Mouse (Mus musculus) neural tube, embryonic 11.5 days (tissue): Measurements from ENCODE around the gene Sf3a1. TPM values are rescaled to one million over a fixed set of nuclear protein-coding genes. Genes with fewer than 3 reads are reported as not detected.
"Not testable (repeated sequence)": the region's sequence is repeated elsewhere in the genome, so short reads cannot be mapped to it uniquely, and the experiment has no call there.

Experiments used
- ATAC-seq: fragments of 200-750 bp; cut with Nextera tagmentation; 2 replicates; pipeline ENCODE4 v1.8.0; 2017; ENCODE audit warnings: moderate number of reproducible peaks, mild to moderate bottlenecking, moderate TSS enrichment, moderate library complexity; ENCODE audit not compliant: insufficient read depth, low FRiP score, low TSS enrichment
- DNase-seq: peaks from one replicate; pipeline ENCODE4 v3.0.0-alpha.2; 2015; ENCODE audit warnings: low spot score
- H3K27ac ChIP-seq: fragments of 300-500 bp; sonication (generic); 2 replicates; pipeline ENCODE4 v1.5.1; 2014; ENCODE audit warnings: low read depth, mild to moderate bottlenecking, low read length
- H3K27me3 ChIP-seq: fragments of 300-500 bp; sonication (generic); 2 replicates; pipeline ENCODE4 v1.6.1; 2014; ENCODE audit warnings: mild to moderate bottlenecking, low read length, mixed read lengths; ENCODE audit not compliant: control insufficient read depth, insufficient read depth
- H3K36me3 ChIP-seq: fragments of 300-500 bp; sonication (generic); 2 replicates; pipeline ENCODE4 v1.6.1; 2014; ENCODE audit warnings: mild to moderate bottlenecking, low read length, moderate library complexity, mixed read lengths; ENCODE audit not compliant: control insufficient read depth, insufficient read depth
- H3K4me1 ChIP-seq: fragments of 300-500 bp; sonication (generic); 2 replicates; pipeline ENCODE4 v1.6.1; 2014; ENCODE audit warnings: low read length, mixed read lengths; ENCODE audit not compliant: control insufficient read depth, insufficient read depth
- H3K4me2 ChIP-seq: fragments of 300-500 bp; sonication (generic); 2 replicates; pipeline ENCODE4 v1.6.1; 2014; ENCODE audit warnings: low read depth, mild to moderate bottlenecking, moderate library complexity
- H3K4me3 ChIP-seq: fragments of 300-500 bp; sonication (generic); 2 replicates; pipeline ENCODE4 v1.5.1; 2014; ENCODE audit warnings: low read depth, low read length
- H3K9ac ChIP-seq: fragments of 300-500 bp; sonication (generic); 2 replicates; pipeline ENCODE4 v1.6.1; 2014; ENCODE audit warnings: mild to moderate bottlenecking, low read length
- H3K9me3 ChIP-seq: fragments of 300-500 bp; sonication (generic); 2 replicates; pipeline ENCODE4 v1.6.1; 2016; ENCODE audit warnings: low read length; ENCODE audit not compliant: control insufficient read depth
- WGBS: fragments of 180-500 bp; shearing (Covaris S2); extraction: QIAGEN DNeasy Blood & Tissue Kit; methylation state at CpG from one replicate; pipeline ENCODE4 v1.1.7; 2014; 5-methylcytosine and 5-hydroxymethylcytosine counted together
- polyA plus RNA-seq: library from polyadenylated mRNA; unstranded; fragments of >200 nt; fragmentation: Nextera tagmentation; extraction: Ambion mirVana; gene quantifications from 2 replicates; pipeline ENCODE4 v1.2.1, GENCODE M21; 2014

Gene Sf3a1
- polyA plus RNA-seq, 1 experiment from 2014 or later = 91.1 TPM

- no peaks in the 10 kb centered on the region for H3K27me3 ChIP-seq
- DNase-seq (no peak), ATAC-seq (no peak)
- no peak overlapping the region for H3K4me3 ChIP-seq
- peaks cover 12% of the 10 kb centered on the region for H3K4me1 ChIP-seq
- H3K4me2 ChIP-seq = no peak overlapping the region
- no peak overlapping the region for H3K27ac ChIP-seq
- H3K9ac ChIP-seq = no peak overlapping the region
- 100% methylated on average over 2 of the region's 2 CpGs for WGBS
- H3K9me3 ChIP-seq = no peaks in the 10 kb centered on the region
- H3K36me3 ChIP-seq = peaks cover 30% of the 10 kb centered on the region
Observed at GRCm38 (mm10) chr11:4164701-4165100, 4.6 kb downstream of the Sf3a1 start.

- ATAC-seq (no peak), DNase-seq (no peak)
- H3K4me2 ChIP-seq = no peak overlapping the region
- 96% methylated on average over 7 of the region's 7 CpGs for WGBS
- peaks cover 40% of the 10 kb centered on the region for H3K36me3 ChIP-seq
- H3K9me3 ChIP-seq = no peaks in the 10 kb centered on the region
- no peak overlapping the region for H3K9ac ChIP-seq
- no peaks in the 10 kb centered on the region for H3K27me3 ChIP-seq
- H3K4me1 ChIP-seq = peaks cover 5% of the 10 kb centered on the region; the same call in 1 of the 2 replicates
- H3K27ac ChIP-seq = no peak overlapping the region
- no peak overlapping the region for H3K4me3 ChIP-seq
Observed at GRCm38 (mm10) chr11:4166467-4167090, 6.4 kb downstream of the Sf3a1 start.

GRCm38 (mm10) chr11:4174586-4174985 is 14.4 kb downstream of the Sf3a1 start:
- Histone ChIP-seq H3K36me3 (peaks cover 72% of the 10 kb centered on the region), H3K4me2 (no peak overlapping the region), H3K9ac (no peak overlapping the region), H3K27ac (no peak overlapping the region), H3K4me3 (no peak overlapping the region), H3K9me3 (no peaks in the 10 kb centered on the region), H3K4me1 (no peaks in the 10 kb centered on the region), H3K27me3 (no peaks in the 10 kb centered on the region)
- WGBS = 89% methylated on average over 5 of the region's 5 CpGs
- ATAC-seq (no peak), DNase-seq (no peak)

GRCm38 (mm10) chr11:4177716-4178115 is 17.6 kb downstream of the Sf3a1 start:
- Histone ChIP-seq H3K9ac (no peak overlapping the region), H3K36me3 (peaks cover 67% of the 10 kb centered on the region), H3K4me3 (no peak overlapping the region), H3K9me3 (no peaks in the 10 kb centered on the region), H3K27me3 (no peaks in the 10 kb centered on the region), H3K27ac (no peak overlapping the region), H3K4me1 (no peaks in the 10 kb centered on the region), H3K4me2 (no peak overlapping the region)
- WGBS = 93% methylated on average over 4 of the region's 4 CpGs
- DNase-seq (no peak), ATAC-seq (no peak)

- Histone ChIP-seq H3K9ac (no peak overlapping the region), H3K27me3 (no peaks in the 10 kb centered on the region), H3K9me3 (no peaks in the 10 kb centered on the region), H3K4me3 (no peak overlapping the region), H3K4me1 (no peaks in the 10 kb centered on the region), H3K36me3 (peaks cover 30% of the 10 kb centered on the region), H3K4me2 (no peak overlapping the region), H3K27ac (no peak overlapping the region)
- ATAC-seq = no peak
- WGBS = 10% methylated on average over 1 of the region's 1 CpGs
- no peak for DNase-seq
Observed at GRCm38 (mm10) chr11:4182061-4182460, 21.9 kb downstream of the Sf3a1 start.

GRCm38 (mm10) chr11:4183511-4183910 is 23.4 kb downstream of the Sf3a1 start:
- peaks cover 5% of the 10 kb centered on the region for H3K4me1 ChIP-seq
- peaks cover 17% of the 10 kb centered on the region for H3K36me3 ChIP-seq
- no peak overlapping the region for H3K9ac ChIP-seq
- H3K4me2 ChIP-seq = no peak overlapping the region
- no peaks in the 10 kb centered on the region for H3K9me3 ChIP-seq
- DNase-seq (no peak), ATAC-seq (no peak)
- H3K4me3 ChIP-seq = no peak overlapping the region
- H3K27me3 ChIP-seq = no peaks in the 10 kb centered on the region
- no peak overlapping the region for H3K27ac ChIP-seq

GRCm38 (mm10) chr11:4184251-4184952 is 24.3 kb downstream of the Sf3a1 start:
- H3K9me3 ChIP-seq = no peaks in the 10 kb centered on the region
- 72% methylated on average over 4 of the region's 4 CpGs for WGBS
- no peaks in the 10 kb centered on the region for H3K27me3 ChIP-seq
- H3K27ac ChIP-seq = no peak overlapping the region
- peaks cover 9% of the 10 kb centered on the region for H3K36me3 ChIP-seq
- no peak overlapping the region for H3K4me3 ChIP-seq
- no peak overlapping the region for H3K4me2 ChIP-seq
- no peak for ATAC-seq
- no peak overlapping the region for H3K9ac ChIP-seq
- no peak for DNase-seq
- H3K4me1 ChIP-seq = peaks cover 5% of the 10 kb centered on the region

- not testable (repeated sequence) for H3K4me1 ChIP-seq, H3K27me3 ChIP-seq, H3K36me3 ChIP-seq, H3K4me2 ChIP-seq, H3K9ac ChIP-seq, H3K27ac ChIP-seq, H3K9me3 ChIP-seq, DNase-seq, ATAC-seq, H3K4me3 ChIP-seq
- 91% methylated on average over 5 of the region's 6 CpGs for WGBS
Observed at GRCm38 (mm10) chr11:4185480-4185879, 25.3 kb downstream of the Sf3a1 start.
